In the genomic region with DNA sequence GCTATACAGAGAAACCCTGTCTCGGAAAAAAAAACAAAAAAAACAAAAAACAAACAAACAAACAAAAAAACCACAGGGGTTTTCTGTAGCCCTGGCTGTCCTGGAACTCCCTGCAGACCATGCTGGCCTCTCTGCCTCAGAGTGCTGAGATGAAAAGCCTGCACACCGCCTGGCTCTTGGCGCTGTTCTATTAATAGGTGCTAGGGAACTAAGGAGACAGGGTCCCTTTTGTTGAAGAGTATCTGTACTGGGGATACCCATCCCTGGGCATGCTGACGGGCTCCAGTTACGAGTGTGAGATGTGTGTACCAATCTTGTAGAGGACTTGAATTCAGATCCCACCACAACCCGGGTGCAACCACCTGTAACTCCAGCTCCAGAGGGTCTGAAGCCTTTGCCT, we compare ENCODE assay signal across 13 mouse cellular contexts. TPM values are rescaled to one million over a fixed set of nuclear protein-coding genes. Genes with fewer than 3 reads are reported as not detected.
"Had no signal": no experiment of that assay in that cellular context is flagged by ENCODE, and none has a peak within 500 bp of the region (broad histone marks: within the 10 kb centered on the region; RNA-seq: fewer than 3 reads in every experiment).

No protein-coding gene starts in this region.

- DNase-seq: lung, adult 2 months; lung, postnatal 36 days; right cerebral cortex, postnatal 14 days; thymus, postnatal 4 days had no signal

- H3K4me3 ChIP-seq: limb, embryonic 13.5 days; midbrain, embryonic 13.5 days had no signal

- H3K27ac ChIP-seq: liver, embryonic 14.5 days had no signal

- H3K9ac ChIP-seq: liver, embryonic 14.5 days; midbrain, embryonic 13.5 days had no signal

- H3K27me3 ChIP-seq: limb, embryonic 13.5 days had no signal

- H3K36me3 ChIP-seq: limb, embryonic 13.5 days; midbrain, embryonic 13.5 days had no signal

- H3K9me3 ChIP-seq: limb, embryonic 13.5 days; midbrain, embryonic 13.5 days had no signal

- ATAC-seq: lung, postnatal 0 days; midbrain, embryonic 13.5 days had no signal

- H3K4me2 ChIP-seq: midbrain, embryonic 13.5 days had no signal

RNA-seq across cellular contexts. Expression of a gene that starts 14.9 kb away (rescaled TPM):
- total RNA-seq: megakaryocyte progenitor cell, adult 5-6 weeks had no signal

RNA-seq across cellular contexts. Expression of a gene that starts 44.9 kb away (rescaled TPM):
- total RNA-seq: layer of hippocampus, adult 18-20 months; layer of hippocampus, postnatal 10 days; left cerebral cortex, postnatal 36 days; liver, adult 2 months; megakaryocyte progenitor cell, adult 5-6 weeks had no signal
- polyA plus RNA-seq: limb, embryonic 13.5 days; liver, adult 2 months; liver, embryonic 14.5 days; lung, adult 2 months; midbrain, embryonic 13.5 days had no signal
